ENCODE assay signal across 8 mouse cellular contexts in the genomic region with DNA sequence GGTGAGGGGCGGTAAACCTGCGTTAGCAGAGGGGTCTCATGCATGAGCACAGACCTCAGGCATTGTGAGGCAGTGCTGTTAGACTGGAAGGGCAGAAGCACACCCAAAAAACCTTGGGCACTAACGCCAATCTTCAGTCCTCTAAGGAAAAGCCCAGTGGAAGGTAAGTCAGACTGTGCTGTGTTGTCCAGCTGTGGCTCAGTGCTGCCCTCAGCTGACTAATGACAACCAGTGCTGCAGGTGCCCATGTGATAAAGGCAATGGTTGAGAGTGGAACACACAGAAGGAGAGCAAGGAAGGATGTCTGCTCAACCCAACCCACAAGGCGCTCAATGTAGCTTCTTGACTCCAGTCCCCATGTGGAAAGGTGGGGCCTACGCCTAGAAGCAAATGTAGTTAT.
DNase-seq lines count a peak whose midpoint lies in the region; ATAC-seq and TF ChIP-seq lines count a peak whose summit lies in the region.

No protein-coding gene starts in this region.

- H3K9ac ChIP-seq in heart, embryonic 15.5 days: no peak overlapping the region

- peaks cover 57% of the 10 kb centered on the region for H3K36me3 ChIP-seq in heart, embryonic 15.5 days
- no peaks in the 10 kb centered on the region for H3K36me3 ChIP-seq in spleen, adult 2 months (ENCODE audit: control insufficient read depth, insufficient read depth, low read length)

- no peak overlapping the region for H3K27ac ChIP-seq in heart, embryonic 15.5 days
- H3K27ac ChIP-seq in spleen, adult 2 months (ENCODE audit: insufficient read depth, low read length): no peak overlapping the region
- no peak overlapping the region for H3K27ac ChIP-seq in bone marrow, adult 2 months (ENCODE audit: control insufficient read depth, insufficient read depth, low read depth, low read length, poor library complexity)

- no peak for DNase-seq in heart, adult 9 months (ENCODE audit: low spot score in 2 of 2)
- DNase-seq in spleen, adult 2 months (ENCODE audit: low read depth in 1 of 2, low spot score in 2 of 2): no peak
- DNase-seq in spleen, postnatal 36 days (ENCODE audit: low spot score in 2 of 2): no peak
- DNase-seq in layer of hippocampus, postnatal 14 days (ENCODE audit: low spot score in 2 of 2): no peak
- no peak for DNase-seq in frontal cortex, postnatal 25 days (ENCODE audit: low spot score in 2 of 2)

- no peak overlapping the region for H3K4me2 ChIP-seq in heart, embryonic 15.5 days

- H3K4me1 ChIP-seq in heart, embryonic 15.5 days (replicated peaks): no peaks in the 10 kb centered on the region
- H3K4me1 ChIP-seq in spleen, adult 2 months (ENCODE audit: control insufficient read depth, insufficient read depth, insufficient read length): no peaks in the 10 kb centered on the region
- H3K4me1 ChIP-seq in bone marrow, adult 2 months (ENCODE audit: control insufficient read depth, insufficient read depth, low read length): no peaks in the 10 kb centered on the region

- 0 out of 2 replicates have a peak, but pooled peaks have one; percentile 47 for ATAC-seq in heart, embryonic 15.5 days (replicated peaks; ENCODE audit: insufficient number of reproducible peaks, insufficient read depth, low FRiP score, low read depth)
- peak; percentile 76 for ATAC-seq in megakaryocyte progenitor cell, adult 5-6 weeks (replicated peaks; ENCODE audit: poor library complexity)

- 88% methylated on average over 5 of the region's 5 CpGs for whole genome bisulfite sequencing in heart, embryonic 15.5 days
- WGBS in spleen, adult 2 months: 86% methylated on average over 5 of the region's 5 CpGs
- 78% methylated on average over 5 of the region's 5 CpGs for WGBS in bone marrow, adult 2 months

- no peaks in the 10 kb centered on the region for H3K27me3 ChIP-seq in heart, embryonic 15.5 days
- no peaks in the 10 kb centered on the region for H3K27me3 ChIP-seq in spleen, adult 2 months (ENCODE audit: control insufficient read depth, insufficient read depth, low read length)

- no peak overlapping the region for H3K4me3 ChIP-seq in heart, embryonic 15.5 days
- H3K4me3 ChIP-seq in spleen, adult 2 months (ENCODE audit: extremely low read depth, insufficient read depth, insufficient read length): no peak overlapping the region
- H3K4me3 ChIP-seq in bone marrow, adult 2 months (replicated peaks; ENCODE audit: control insufficient read depth, low read depth, low read length): no peak overlapping the region

- TF ChIP-seq POLR2A in spleen, adult 2 months (IDR thresholded peaks at IDR 0.05; ENCODE audit: low read depth, low read length): no peak
- TF ChIP-seq POLR2A in bone marrow, adult 2 months (IDR thresholded peaks at IDR 0.05; ENCODE audit: borderline replicate concordance, control insufficient read depth, low read depth, low read length): no peak

- TF ChIP-seq CTCF in spleen, adult 2 months (IDR thresholded peaks at IDR 0.05; ENCODE audit: extremely low read depth, insufficient read depth, insufficient read length, insufficient replicate concordance): peak; percentile 42; the same call in 1 of the 2 replicates
- TF ChIP-seq CTCF in bone marrow, adult 2 months (IDR thresholded peaks at IDR 0.05; ENCODE audit: control insufficient read depth, insufficient read depth, low read length): peak; percentile 59

- no peaks in the 10 kb centered on the region for H3K9me3 ChIP-seq in heart, embryonic 15.5 days (replicated peaks)
